Mouse (Mus musculus) liver, embryonic 11.5 days (tissue): ENCODE results near the gene Gm28308. TPM values are rescaled to one million over a fixed set of nuclear protein-coding genes. Genes with fewer than 3 reads are reported as not detected.

Experiments used
- ATAC-seq: fragments of 200-750 bp; cut with Nextera tagmentation; replicated peaks from 2 replicates; pipeline ENCODE4 v1.8.0; 2017; ENCODE audit warnings: moderate number of reproducible peaks, mild to moderate bottlenecking, moderate TSS enrichment, moderate library complexity; ENCODE audit not compliant: low FRiP score
- DNase-seq: peaks from one replicate; pipeline ENCODE4 v3.0.0-alpha.2; 2017; ENCODE audit warnings: low spot score
- H3K27ac ChIP-seq: fragments of 300-500 bp; sonication (generic); 2 replicates; pipeline ENCODE4 v1.5.1; 2014; ENCODE audit warnings: mild to moderate bottlenecking, low read depth, low read length, control low read depth
- H3K27me3 ChIP-seq: fragments of 300-500 bp; sonication (generic); replicated peaks from 2 replicates; pipeline ENCODE4 v1.6.1; 2014; ENCODE audit warnings: low read length, mixed read lengths; ENCODE audit not compliant: control insufficient read depth, insufficient read depth
- H3K36me3 ChIP-seq: fragments of 300-500 bp; sonication (generic); 2 replicates; pipeline ENCODE4 v1.6.1; 2014; ENCODE audit warnings: mild to moderate bottlenecking, low read length, moderate library complexity, mixed read lengths; ENCODE audit not compliant: control insufficient read depth, insufficient read depth
- H3K4me1 ChIP-seq: fragments of 300-500 bp; sonication (generic); replicated peaks from 2 replicates; pipeline ENCODE4 v1.6.1; 2014; ENCODE audit warnings: low read length, mixed read lengths; ENCODE audit not compliant: control insufficient read depth, insufficient read depth
- H3K4me2 ChIP-seq: fragments of 300-500 bp; sonication (generic); 2 replicates; pipeline ENCODE4 v1.6.1; 2014; ENCODE audit warnings: mild to moderate bottlenecking, control low read depth, moderate library complexity
- H3K4me3 ChIP-seq: fragments of 300-500 bp; sonication (generic); 2 replicates; pipeline ENCODE4 v1.5.1; 2014; ENCODE audit warnings: low read depth, low read length, control low read depth
- H3K9ac ChIP-seq: fragments of 300-500 bp; sonication (generic); 2 replicates; pipeline ENCODE4 v1.6.1; 2014; ENCODE audit warnings: low read depth, low read length, control low read depth
- H3K9me3 ChIP-seq: fragments of 300-500 bp; sonication (generic); 2 replicates; pipeline ENCODE4 v1.6.1; 2016; ENCODE audit warnings: low read length, inconsistent platforms, mixed read lengths; ENCODE audit not compliant: control insufficient read depth
- WGBS: fragments of 180-500 bp; shearing (Covaris S2); extraction: QIAGEN DNeasy Blood & Tissue Kit; methylation state at CpG from one replicate; pipeline ENCODE4 v1.1.7; 2014; 5-methylcytosine and 5-hydroxymethylcytosine counted together
- polyA plus RNA-seq: library from polyadenylated mRNA; unstranded; fragments of >200 nt; fragmentation: Nextera tagmentation; extraction: Ambion mirVana; gene quantifications from 2 replicates; pipeline ENCODE4 v1.2.1, GENCODE M21; 2014

Gm28308 gene
- polyA plus RNA-seq, 1 experiment from 2014 or later: not detected

GRCm38 (mm10) chr6:52223939-52224760, 11.0 kb upstream of the Gm28308 start:
- no peak for ATAC-seq
- WGBS: 5% methylated on average over 24 of the region's 24 CpGs
- H3K4me3 ChIP-seq: 0 out of 2 replicates have a peak overlapping the region, but pooled peaks have one; percentile 18
- H3K27me3 ChIP-seq: peaks cover 99% of the 10 kb centered on the region
- H3K9me3 ChIP-seq: no peaks in the 10 kb centered on the region
- no peak for DNase-seq
- peak overlapping the region; percentile 20 for H3K4me2 ChIP-seq
- no peaks in the 10 kb centered on the region for H3K36me3 ChIP-seq
- H3K9ac ChIP-seq: 0 out of 2 replicates have a peak overlapping the region, but pooled peaks have one; percentile 13
- no peaks in the 10 kb centered on the region for H3K4me1 ChIP-seq
- no peak overlapping the region for H3K27ac ChIP-seq

- DNase-seq: no peak
- Histone ChIP-seq H3K4me3 (no peak overlapping the region), H3K27me3 (peaks cover 100% of the 10 kb centered on the region), H3K27ac (no peak overlapping the region), H3K4me1 (no peaks in the 10 kb centered on the region), H3K4me2 (no peak overlapping the region), H3K9ac (no peak overlapping the region), H3K36me3 (no peaks in the 10 kb centered on the region), H3K9me3 (no peaks in the 10 kb centered on the region)
- ATAC-seq: no peak
- 21% methylated on average over 13 of the region's 13 CpGs for WGBS
These were observed 9.6 kb upstream of the Gm28308 start for GRCm38 (mm10) chr6:52222729-52223128.

- Histone ChIP-seq H3K4me2 (peak overlapping the region; percentile 84), H3K4me1 (no peaks in the 10 kb centered on the region), H3K27me3 (peaks cover 100% of the 10 kb centered on the region), H3K36me3 (no peaks in the 10 kb centered on the region), H3K4me3 (peak overlapping the region; percentile 53; the same call in 1 of the 2 replicates), H3K9me3 (no peaks in the 10 kb centered on the region), H3K27ac (no peak overlapping the region), H3K9ac (no peak overlapping the region)
- WGBS: 12% methylated on average over 21 of the region's 21 CpGs
- ATAC-seq (no peak), DNase-seq (no peak)
These were observed 9.0 kb upstream of the Gm28308 start for GRCm38 (mm10) chr6:52221993-52222685.

- 2% methylated on average over 46 of the region's 46 CpGs for WGBS
- Histone ChIP-seq H3K36me3 (no peaks in the 10 kb centered on the region), H3K4me2 (peak within 1 kb of the TSS; percentile 84), H3K4me3 (peak within 1 kb of the TSS; percentile 53), H3K27ac (no peak within 1 kb of the TSS), H3K9me3 (no peaks in the 10 kb centered on the region), H3K27me3 (peaks cover 100% of the 10 kb centered on the region), H3K4me1 (no peaks in the 10 kb centered on the region), H3K9ac (0 out of 2 replicates have a peak within 1 kb of the TSS, but pooled peaks have one; percentile 13)
- DNase-seq: peak; percentile 85
- 0 out of 2 replicates have a peak, but pooled peaks have one; percentile 26 for ATAC-seq
These were observed 8.3 kb upstream of the Gm28308 start, which contains the start of gene Hoxa7 for GRCm38 (mm10) chr6:52221337-52221992. TSS of gene Hoxa7 (minus strand) at chr6:52221854.

GRCm38 (mm10) chr6:52220865-52221310, 7.7 kb upstream of the Gm28308 start:
- ATAC-seq (no peak), DNase-seq (no peak)

GRCm38 (mm10) chr6:52220003-52220864, 7.1 kb upstream of the Gm28308 start:
- Histone ChIP-seq H3K4me3 (no peak overlapping the region), H3K9me3 (no peaks in the 10 kb centered on the region), H3K4me2 (no peak overlapping the region), H3K4me1 (no peaks in the 10 kb centered on the region), H3K27me3 (peaks cover 100% of the 10 kb centered on the region), H3K27ac (no peak overlapping the region), H3K36me3 (no peaks in the 10 kb centered on the region), H3K9ac (no peak overlapping the region)
- no peak for ATAC-seq
- 22% methylated on average over 32 of the region's 32 CpGs for WGBS
- DNase-seq: no peak

More at GRCm38 (mm10) chr6:52220865-52221310, 7.7 kb upstream of the Gm28308 start:
- peak overlapping the region; percentile 84 for H3K4me2 ChIP-seq
- no peaks in the 10 kb centered on the region for H3K36me3 ChIP-seq
- no peak overlapping the region for H3K9ac ChIP-seq
- H3K4me3 ChIP-seq: peak overlapping the region; percentile 53
- H3K4me1 ChIP-seq: no peaks in the 10 kb centered on the region
- no peaks in the 10 kb centered on the region for H3K9me3 ChIP-seq
- 9% methylated on average over 12 of the region's 12 CpGs for WGBS
- peaks cover 100% of the 10 kb centered on the region for H3K27me3 ChIP-seq
- no peak overlapping the region for H3K27ac ChIP-seq

- no peak overlapping the region for H3K4me2 ChIP-seq
- H3K9ac ChIP-seq: no peak overlapping the region
- 30% methylated on average over 9 of the region's 9 CpGs for WGBS
- peaks cover 100% of the 10 kb centered on the region for H3K27me3 ChIP-seq
- no peaks in the 10 kb centered on the region for H3K36me3 ChIP-seq
- ATAC-seq (no peak), DNase-seq (no peak)
- H3K4me1 ChIP-seq: no peaks in the 10 kb centered on the region
- no peak overlapping the region for H3K27ac ChIP-seq
- no peaks in the 10 kb centered on the region for H3K9me3 ChIP-seq
- H3K4me3 ChIP-seq: no peak overlapping the region
These were observed 6.2 kb upstream of the Gm28308 start for GRCm38 (mm10) chr6:52219234-52219942.
